Mouse (Mus musculus) adrenal gland, postnatal 4 days (tissue): ENCODE measurements at regions not wholly inside any gene's neighbourhood (a gene's known extent, or its start where the extent isn't known, plus 50 kb on each side); places are given as distances from the start of the nearest gene placed in this dataset.

ENCODE experiments used
- DNase-seq, 2 experiments: peaks; one replicate each; pipeline ENCODE4 v3.0.0; 2021 to 2022; ENCODE audit warnings: low spot score in 2 of 2, mixed read lengths in 2 of 2

GRCm38 (mm10) chr8:6583337-6584096 is 1478.4 kb upstream of the Slc10a2 start:
- no peak for DNase-seq

GRCm38 (mm10) chr8:6582732-6583131 is 1477.6 kb upstream of the Slc10a2 start:
- DNase-seq = no peak

GRCm38 (mm10) chr8:6577868-6578634 is 1472.9 kb upstream of the Slc10a2 start:
- DNase-seq = no peak

GRCm38 (mm10) chr8:6575241-6575640 is 1470.1 kb upstream of the Slc10a2 start:
- DNase-seq = no peak

GRCm38 (mm10) chr8:6573492-6573891 is 1468.3 kb upstream of the Slc10a2 start:
- DNase-seq = no peak

- DNase-seq = peak; percentile 45 to 66
Observed at GRCm38 (mm10) chr8:6572066-6572665, 1467.0 kb upstream of the Slc10a2 start.

- no peak for DNase-seq
Observed at GRCm38 (mm10) chr8:6550965-6551364, 1445.8 kb upstream of the Slc10a2 start.

GRCm38 (mm10) chr8:6527171-6527570 is 1422.0 kb upstream of the Slc10a2 start:
- no peak for DNase-seq

GRCm38 (mm10) chr8:6515882-6516682 is 1410.9 kb upstream of the Slc10a2 start:
- DNase-seq = no peak

- no peak for DNase-seq
Observed at GRCm38 (mm10) chr8:6492453-6492852, 1387.3 kb upstream of the Slc10a2 start.

GRCm38 (mm10) chr8:6481966-6482365 is 1376.8 kb upstream of the Slc10a2 start:
- no peak for DNase-seq

- no peak for DNase-seq
Observed at GRCm38 (mm10) chr8:6471089-6471488, 1365.9 kb upstream of the Slc10a2 start.

GRCm38 (mm10) chr8:6456553-6457180 is 1351.5 kb upstream of the Slc10a2 start:
- DNase-seq = no peak

GRCm38 (mm10) chr8:6448301-6448700 is 1343.2 kb upstream of the Slc10a2 start:
- no peak for DNase-seq

- DNase-seq = no peak
Observed at GRCm38 (mm10) chr8:6439069-6439468, 1333.9 kb upstream of the Slc10a2 start.
